Mouse (Mus musculus): Measurements from ENCODE around the gene Hs3st4.

Gene Hs3st4

GRCm38 (mm10) chr7:123982461-123983038 lies at the start of gene Hs3st4:
Gene Hs3st4 (plus strand): TSS chr7:123982869.
- DNase-seq (ENCODE audit: low read depth, low spot score), result no peak

- no peak for DNase-seq (ENCODE audit: low read depth, low spot score)
Observed at GRCm38 (mm10) chr7:123946836-123947235, 35.8 kb upstream of the Hs3st4 start.

- no peak for DNase-seq (ENCODE audit: low read depth, low spot score)
Observed at GRCm38 (mm10) chr7:123963021-123963420, 19.6 kb upstream of the Hs3st4 start.

- DNase-seq (ENCODE audit: low read depth, low spot score), result peak; percentile 7
Observed at GRCm38 (mm10) chr7:123964559-123965142, 18.0 kb upstream of the Hs3st4 start.

GRCm38 (mm10) chr7:123965515-123965914 lies 17.2 kb upstream of the Hs3st4 start:
- no peak for DNase-seq (ENCODE audit: low read depth, low spot score)

- no peak for DNase-seq (ENCODE audit: low read depth, low spot score)
Observed at GRCm38 (mm10) chr7:123975441-123975840, 7.2 kb upstream of the Hs3st4 start.

GRCm38 (mm10) chr7:123981435-123981834 lies 1.2 kb upstream of the Hs3st4 start:
- DNase-seq (ENCODE audit: low read depth, low spot score), result no peak

GRCm38 (mm10) chr7:123982010-123982409 lies 659 bp upstream of the Hs3st4 start:
- DNase-seq (ENCODE audit: low read depth, low spot score), result no peak

GRCm38 (mm10) chr7:123983177-123984046 lies 743 bp downstream of the Hs3st4 start:
- no peak for DNase-seq (ENCODE audit: low read depth, low spot score)

GRCm38 (mm10) chr7:123992121-123992520 lies 9.5 kb downstream of the Hs3st4 start:
- no peak for DNase-seq (ENCODE audit: low read depth, low spot score)

GRCm38 (mm10) chr7:123997266-123997665 lies 14.6 kb downstream of the Hs3st4 start:
- no peak for DNase-seq (ENCODE audit: low read depth, low spot score)

- DNase-seq (ENCODE audit: low read depth, low spot score), result no peak
Observed at GRCm38 (mm10) chr7:123998601-123999000, 15.9 kb downstream of the Hs3st4 start.

- no peak for DNase-seq (ENCODE audit: low read depth, low spot score)
Observed at GRCm38 (mm10) chr7:124026908-124027307, 44.2 kb downstream of the Hs3st4 start.

GRCm38 (mm10) chr7:124032236-124032635 lies 49.6 kb downstream of the Hs3st4 start:
- no peak for DNase-seq (ENCODE audit: low read depth, low spot score)

- DNase-seq (ENCODE audit: low read depth, low spot score), result no peak
Observed at GRCm38 (mm10) chr7:124033332-124033731, 50.7 kb downstream of the Hs3st4 start.

GRCm38 (mm10) chr7:124037281-124037700 lies 54.6 kb downstream of the Hs3st4 start:
- DNase-seq (ENCODE audit: low read depth, low spot score), result no peak

- DNase-seq (ENCODE audit: low read depth, low spot score), result no peak
Observed at GRCm38 (mm10) chr7:124039142-124039541, 56.5 kb downstream of the Hs3st4 start.

GRCm38 (mm10) chr7:124047382-124047781 lies 64.7 kb downstream of the Hs3st4 start:
- no peak for DNase-seq (ENCODE audit: low read depth, low spot score)

- DNase-seq (ENCODE audit: low read depth, low spot score), result no peak
Observed at GRCm38 (mm10) chr7:124048971-124049370, 66.3 kb downstream of the Hs3st4 start.

- DNase-seq (ENCODE audit: low read depth, low spot score), result no peak
Observed at GRCm38 (mm10) chr7:124050421-124050820, 67.8 kb downstream of the Hs3st4 start.

GRCm38 (mm10) chr7:124083741-124084140 lies 101.1 kb downstream of the Hs3st4 start:
- DNase-seq (ENCODE audit: low read depth, low spot score), result no peak

- DNase-seq (ENCODE audit: low read depth, low spot score), result peak; percentile 27
Observed at GRCm38 (mm10) chr7:124129019-124129418, 146.3 kb downstream of the Hs3st4 start.

GRCm38 (mm10) chr7:124131312-124131711 lies 148.6 kb downstream of the Hs3st4 start:
- no peak for DNase-seq (ENCODE audit: low read depth, low spot score)
